9 mouse cellular contexts compared by ENCODE assay signal in the genomic region with DNA sequence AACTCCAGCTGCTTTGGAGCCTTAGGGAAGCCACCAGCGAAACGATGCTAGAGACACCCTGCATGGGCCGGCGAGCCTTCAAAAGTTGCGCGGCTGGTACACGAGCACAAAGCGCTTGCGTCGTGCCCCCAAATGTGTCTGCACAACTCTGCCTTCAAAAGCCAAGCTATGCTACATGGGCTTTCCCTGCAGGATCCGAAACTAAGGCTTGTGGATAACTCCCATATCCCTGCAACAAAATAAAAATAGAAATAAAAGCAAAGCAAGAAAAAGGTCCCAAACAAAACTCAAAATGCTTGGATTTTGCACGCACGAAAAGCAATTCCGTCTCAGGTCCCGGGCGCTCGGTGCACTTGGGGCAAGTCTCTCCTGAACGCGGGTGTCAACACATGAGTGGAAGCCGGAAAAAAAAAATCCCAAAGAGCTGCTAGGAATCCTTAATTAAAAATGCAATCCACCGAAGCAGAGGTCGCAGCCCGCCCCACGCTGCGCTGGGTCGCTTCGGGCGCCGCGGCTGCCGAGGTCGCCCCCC. TPM values are rescaled to one million over a fixed set of nuclear protein-coding genes. Genes with fewer than 3 reads are reported as not detected.
DNase-seq lines count a peak whose midpoint lies in the region; ATAC-seq and TF ChIP-seq lines count a peak whose summit lies in the region.
"Had no signal": no experiment of that assay in that cellular context is flagged by ENCODE, and none has a peak within 500 bp of the region (broad histone marks: within the 10 kb centered on the region; RNA-seq: fewer than 3 reads in every experiment).

No protein-coding gene starts in this region.

- peak overlapping the region; percentile 98 for H3K4me2 ChIP-seq in heart, embryonic 13.5 days
- peak overlapping the region; percentile 89 for H3K4me2 ChIP-seq in forebrain, embryonic 14.5 days (ENCODE audit: low read length)
- peak overlapping the region; percentile 98 for H3K4me2 ChIP-seq in liver, postnatal 0 days (ENCODE audit: low read depth, low read length)

- H3K9me3 ChIP-seq in heart, embryonic 13.5 days: no peaks in the 10 kb centered on the region
- no peaks in the 10 kb centered on the region for H3K9me3 ChIP-seq in forebrain, embryonic 14.5 days (replicated peaks; ENCODE audit: control insufficient read depth, low read length)
- no peaks in the 10 kb centered on the region for H3K9me3 ChIP-seq in liver, postnatal 0 days (ENCODE audit: low read length)

- H3K9ac ChIP-seq in heart, embryonic 13.5 days: peak overlapping the region; percentile 100
- peak overlapping the region; percentile 78 for H3K9ac ChIP-seq in forebrain, embryonic 14.5 days (ENCODE audit: low read length)
- H3K9ac ChIP-seq in liver, postnatal 0 days (replicated peaks): peak overlapping the region; percentile 73

- no peak for TF ChIP-seq CTCF in liver, postnatal 0 days (IDR thresholded peaks at IDR 0.05; ENCODE audit: low read depth)

- peak overlapping the region; percentile 93 for H3K4me3 ChIP-seq in heart, embryonic 13.5 days
- peak overlapping the region; percentile 53 for H3K4me3 ChIP-seq in forebrain, embryonic 14.5 days (ENCODE audit: low read depth, low read length)
- peak overlapping the region; percentile 62 for H3K4me3 ChIP-seq in liver, postnatal 0 days (ENCODE audit: low read depth, low read length)

- no peak for ATAC-seq in heart, embryonic 13.5 days (ENCODE audit: extremely low read depth, insufficient number of reproducible peaks, low FRiP score, low TSS enrichment)
- ATAC-seq in forebrain, embryonic 14.5 days: no peak
- no peak for ATAC-seq in liver, postnatal 0 days

- under 1% methylated on average over 32 of the region's 32 CpGs for WGBS in heart, embryonic 13.5 days
- WGBS in forebrain, embryonic 14.5 days: under 1% methylated on average over 32 of the region's 32 CpGs
- under 1% methylated on average over 28 of the region's 32 CpGs for WGBS in liver, postnatal 0 days (ENCODE audit: insufficient replicate concordance)

- H3K27ac ChIP-seq in heart, embryonic 13.5 days (replicated peaks): peak overlapping the region; percentile 99
- H3K27ac ChIP-seq in forebrain, embryonic 14.5 days (ENCODE audit: low read depth, low read length): peak overlapping the region; percentile 78
- H3K27ac ChIP-seq in liver, postnatal 0 days (ENCODE audit: low read depth): peak overlapping the region; percentile 96

- peaks cover 50% of the 10 kb centered on the region for H3K4me1 ChIP-seq in heart, embryonic 13.5 days
- peaks cover 27% of the 10 kb centered on the region for H3K4me1 ChIP-seq in forebrain, embryonic 14.5 days (ENCODE audit: control insufficient read depth, insufficient read depth, low read length)
- H3K4me1 ChIP-seq in liver, postnatal 0 days (ENCODE audit: insufficient read depth): peaks cover 58% of the 10 kb centered on the region

- no peaks in the 10 kb centered on the region for H3K27me3 ChIP-seq in heart, embryonic 13.5 days (replicated peaks)
- H3K27me3 ChIP-seq in forebrain, embryonic 14.5 days (replicated peaks; ENCODE audit: control insufficient read depth, insufficient read depth, low read length): peaks cover 21% of the 10 kb centered on the region
- peaks cover 49% of the 10 kb centered on the region for H3K27me3 ChIP-seq in liver, postnatal 0 days (ENCODE audit: insufficient read depth, low read length)
- H3K27me3 ChIP-seq: Patski had no signal

- no peak for DNase-seq in heart, adult 11 months
- peak; percentile 13 for DNase-seq in ES-CJ7 (ENCODE audit: low read depth, low spot score)
- DNase-seq in forebrain, embryonic 14.5 days (ENCODE audit: low spot score): peak; percentile 42
- DNase-seq in liver, postnatal 0 days: no peak
- DNase-seq in cerebellum, adult 8-10 months: no peak
- no peak for DNase-seq in ovary, adult 18-20 months (ENCODE audit: low spot score)
- DNase-seq in layer of hippocampus, postnatal 25 days (ENCODE audit: extremely low spot score in 1 of 2, low spot score in 1 of 2): no peak

- peaks cover 23% of the 10 kb centered on the region for H3K36me3 ChIP-seq in heart, embryonic 13.5 days
- no peaks in the 10 kb centered on the region for H3K36me3 ChIP-seq in forebrain, embryonic 14.5 days (ENCODE audit: control insufficient read depth, insufficient read depth, low read length)
- no peaks in the 10 kb centered on the region for H3K36me3 ChIP-seq in liver, postnatal 0 days (replicated peaks; ENCODE audit: insufficient read depth, low read length)

- TF ChIP-seq EP300 in liver, postnatal 0 days (IDR thresholded peaks at IDR 0.05; ENCODE audit: low read depth): no peak

RNA-seq across cellular contexts. Expression of a gene that starts 0.5 kb away (rescaled TPM):
- 18.5 and 19.3 TPM in 2 replicates for polyA plus RNA-seq in heart, embryonic 13.5 days (2015; fragmentation: Nextera tagmentation; extraction: Ambion mirVana)
- polyA plus RNA-seq in forebrain, embryonic 14.5 days (2014; fragmentation: Nextera tagmentation; extraction: Ambion mirVana): 1.8 and 1.9 TPM in 2 replicates
- 1.8 and 2.9 TPM in 2 replicates for polyA plus RNA-seq in liver, postnatal 0 days (2015; fragmentation: Nextera tagmentation; extraction: Ambion mirVana)
- 1 to 10 TPM; 1.8 to 2.2 TPM for total RNA-seq in layer of hippocampus, postnatal 25 days (2021)

Comparison
In these comparisons a context has a peak if more than half of its experiments do, and no peak if none do; other contexts are left out.
1. DNase-seq: peak in ES-CJ7 (single experiment) and forebrain, embryonic 14.5 days (single experiment); none in heart, adult 11 months (single experiment), liver, postnatal 0 days (single experiment), cerebellum, adult 8-10 months (single experiment), ovary, adult 18-20 months (single experiment) and layer of hippocampus, postnatal 25 days (0 of 2).
2. Peak in every context shown above with its lines, with median percentiles within 50 percentile points of each other: H3K27ac ChIP-seq, H3K4me2 ChIP-seq, H3K4me3 ChIP-seq and H3K9ac ChIP-seq.